Mouse (Mus musculus) midbrain, embryonic 14.5 days (tissue): ENCODE results near the gene Ccdc40. TPM values are rescaled to one million over a fixed set of nuclear protein-coding genes. Genes with fewer than 3 reads are reported as not detected.
A peak's percentile ranks its signal among the peaks of the same experiment; 100 is the strongest.

Source experiments
- ATAC-seq: fragments of 200-750 bp; cut with Nextera tagmentation; 2 replicates; pipeline ENCODE4 v1.8.0; 2017; ENCODE audit warnings: moderate number of reproducible peaks, moderate library complexity; ENCODE audit not compliant: low FRiP score, low TSS enrichment
- DNase-seq: peaks from one replicate; pipeline ENCODE4 v3.0.0-alpha.2; 2015
- H3K27ac ChIP-seq: fragments of 300-500 bp; sonication (generic); replicated peaks from 2 replicates; pipeline ENCODE4 v1.5.1; 2014; ENCODE audit warnings: mild to moderate bottlenecking, low read depth, low read length, moderate library complexity
- H3K27me3 ChIP-seq: fragments of 300-500 bp; sonication (generic); 2 replicates; pipeline ENCODE4 v1.6.1; 2014; ENCODE audit warnings: low read length, control low read depth, mixed read lengths; ENCODE audit not compliant: control insufficient read depth, insufficient read depth
- H3K36me3 ChIP-seq: fragments of 300-500 bp; sonication (generic); 2 replicates; pipeline ENCODE4 v1.6.1; 2014; ENCODE audit warnings: low read length, control low read depth; ENCODE audit not compliant: control insufficient read depth, insufficient read depth
- H3K4me1 ChIP-seq: fragments of 300-500 bp; sonication (generic); 2 replicates; pipeline ENCODE4 v1.6.1; 2014; ENCODE audit warnings: mild to moderate bottlenecking, antibody characterized with exemption, low read length, control low read depth; ENCODE audit not compliant: control insufficient read depth, insufficient read depth
- H3K4me2 ChIP-seq: fragments of 300-500 bp; sonication (generic); 2 replicates; pipeline ENCODE4 v1.6.1; 2014; ENCODE audit warnings: mild to moderate bottlenecking, low read length, moderate library complexity
- H3K4me3 ChIP-seq: fragments of 300-500 bp; sonication (generic); replicated peaks from 2 replicates; pipeline ENCODE4 v1.5.1; 2014; ENCODE audit warnings: low read depth, low read length
- H3K9ac ChIP-seq: fragments of 300-500 bp; sonication (generic); replicated peaks from 2 replicates; pipeline ENCODE4 v1.6.1; 2014; ENCODE audit warnings: mild to moderate bottlenecking, low read length, moderate library complexity
- H3K9me3 ChIP-seq: fragments of 300-500 bp; sonication (generic); 2 replicates; pipeline ENCODE4 v1.6.1; 2016; ENCODE audit warnings: low read length, control low read depth, mixed read lengths; ENCODE audit not compliant: control insufficient read depth
- WGBS: fragments of 180-500 bp; shearing (Covaris S2); extraction: QIAGEN DNeasy Blood & Tissue Kit; methylation state at CpG from one replicate; pipeline ENCODE4 v1.1.7; 2014; 5-methylcytosine and 5-hydroxymethylcytosine counted together
- polyA plus RNA-seq: library from polyadenylated mRNA; unstranded; fragments of >200 nt; fragmentation: Nextera tagmentation; extraction: Ambion mirVana; gene quantifications from 2 replicates; pipeline ENCODE4 v1.2.1, GENCODE M21; 2014

The Ccdc40 gene
- polyA plus RNA-seq, 1 experiment from 2014 or later = 13.3 TPM

GRCm38 (mm10) chr11:119213166-119213885, 15.0 kb upstream of the Ccdc40 start:
- Histone ChIP-seq H3K9ac (no peak overlapping the region), H3K36me3 (peaks cover 27% of the 10 kb centered on the region), H3K4me1 (peaks cover 18% of the 10 kb centered on the region), H3K4me3 (no peak overlapping the region), H3K9me3 (no peaks in the 10 kb centered on the region), H3K4me2 (no peak overlapping the region), H3K27ac (no peak overlapping the region), H3K27me3 (no peaks in the 10 kb centered on the region)
- no peak for DNase-seq
- no peak for ATAC-seq
- 57% methylated on average over 19 of the region's 19 CpGs for WGBS

DNA sequence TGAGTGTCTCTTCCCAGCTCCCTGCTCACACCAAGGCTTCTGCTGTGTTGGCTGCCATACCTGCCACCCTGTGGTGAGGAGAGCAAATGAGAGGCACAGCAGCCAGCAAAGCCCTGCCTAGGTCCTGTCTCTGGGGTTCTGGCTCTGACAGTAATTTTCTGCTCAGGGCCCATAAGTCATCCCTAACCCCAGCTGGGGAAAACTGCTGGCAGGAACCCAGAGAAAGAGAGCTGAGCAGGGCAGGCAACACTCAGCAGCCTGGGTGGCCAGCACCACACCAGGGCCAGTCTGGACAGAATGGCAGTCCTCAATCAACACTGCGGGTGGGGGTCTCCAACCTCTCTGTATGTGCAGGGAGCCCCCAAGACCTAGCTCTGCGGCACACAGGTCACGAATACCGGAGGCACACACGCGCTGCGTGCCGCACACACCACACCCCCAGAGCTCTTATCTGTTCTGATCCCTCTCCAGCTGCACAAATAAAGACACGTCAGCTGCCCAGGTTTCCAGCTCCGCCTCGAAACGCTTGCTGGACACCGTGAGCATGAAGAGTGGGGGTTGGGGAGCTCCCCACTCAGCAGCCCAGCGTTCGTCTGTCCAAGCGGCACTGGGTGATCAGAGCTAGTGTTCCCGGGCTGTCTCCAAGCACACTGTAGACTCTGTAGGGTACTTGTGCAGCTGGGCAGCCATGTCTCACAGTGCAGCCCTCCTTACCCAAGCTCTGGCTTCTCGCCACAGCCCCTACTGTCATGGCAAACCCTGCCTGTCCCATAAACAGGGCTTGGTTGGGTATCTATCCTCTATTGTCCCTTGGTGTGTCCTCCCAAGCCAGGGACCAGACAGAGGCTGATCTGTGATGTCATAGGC, 13.1 kb upstream of the Ccdc40 start:
- 6% methylated on average over 18 of the region's 18 CpGs for WGBS
- H3K27me3 ChIP-seq = no peaks in the 10 kb centered on the region
- H3K4me3 ChIP-seq = peak overlapping the region; percentile 13; the same call in 1 of the 2 replicates
- H3K9ac ChIP-seq = peak overlapping the region; percentile 54
- ATAC-seq = peak; percentile 74
- peak overlapping the region; percentile 47 for H3K4me2 ChIP-seq
- H3K9me3 ChIP-seq = no peaks in the 10 kb centered on the region
- peak overlapping the region; percentile 73 for H3K27ac ChIP-seq
- H3K36me3 ChIP-seq = 0 out of 2 replicates have a peak, but pooled peaks cover 8% of the 10 kb centered on the region
- peaks cover 30% of the 10 kb centered on the region for H3K4me1 ChIP-seq
- DNase-seq = peak; percentile 76

DNA sequence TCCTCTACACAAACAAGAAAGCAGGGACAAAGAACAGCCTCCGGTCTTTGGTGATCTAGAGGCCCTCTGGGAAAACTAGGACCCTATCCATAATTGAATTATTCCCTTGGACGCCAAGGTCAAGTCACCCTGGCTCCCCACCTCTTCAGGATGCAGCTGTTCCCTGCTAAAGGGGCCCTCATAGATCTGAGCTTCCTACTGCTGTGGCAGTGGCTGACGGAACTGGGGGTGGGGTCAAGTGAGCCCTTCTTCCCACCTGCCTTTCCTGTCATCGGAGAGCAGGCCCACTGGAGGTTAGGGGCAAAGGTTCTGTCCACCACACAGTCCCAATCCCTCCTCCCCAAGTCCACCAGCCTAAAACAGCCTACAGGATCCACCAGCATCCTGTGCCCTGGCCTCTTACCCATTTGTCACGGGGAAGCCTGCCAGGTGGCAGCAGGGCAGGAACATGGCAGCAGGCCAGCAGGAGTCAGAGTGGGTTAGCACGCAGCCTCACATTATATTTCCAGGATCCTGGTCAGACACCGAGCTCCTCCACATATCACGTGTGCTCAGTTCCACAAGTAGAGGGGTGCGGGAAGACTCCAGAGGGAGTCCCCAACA, 12.4 kb upstream of the Ccdc40 start:
- peak overlapping the region; percentile 47 for H3K4me2 ChIP-seq
- 46% methylated on average over 9 of the region's 9 CpGs for WGBS
- no peaks in the 10 kb centered on the region for H3K27me3 ChIP-seq
- H3K4me3 ChIP-seq = no peak overlapping the region
- peaks cover 37% of the 10 kb centered on the region for H3K4me1 ChIP-seq
- peak; percentile 55 for DNase-seq
- peak overlapping the region; percentile 54; the same call in 1 of the 2 replicates for H3K9ac ChIP-seq
- no peak; the same call in 1 of the 2 replicates for ATAC-seq
- H3K9me3 ChIP-seq = no peaks in the 10 kb centered on the region
- peak overlapping the region; percentile 73 for H3K27ac ChIP-seq
- 0 out of 2 replicates have a peak, but pooled peaks cover 5% of the 10 kb centered on the region for H3K36me3 ChIP-seq

DNA sequence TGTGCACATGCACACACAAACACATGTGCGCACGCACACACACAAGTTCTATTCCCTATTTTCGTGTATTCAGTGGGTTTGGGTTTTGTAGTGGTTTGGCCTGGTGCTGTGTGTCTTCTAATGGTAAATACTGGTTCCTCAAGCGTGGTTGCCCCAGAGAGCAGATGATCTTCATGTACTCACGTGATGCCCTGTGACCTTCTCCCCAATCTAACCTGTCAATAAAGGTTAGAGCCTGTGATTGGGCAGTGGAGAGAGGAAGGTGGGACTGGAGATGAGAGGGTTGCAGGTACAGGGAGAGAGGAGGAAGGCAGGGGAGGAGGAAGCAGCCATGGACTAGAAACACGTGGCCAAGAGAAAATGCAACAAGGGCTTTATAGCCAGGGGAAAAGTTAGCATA, 10.5 kb upstream of the Ccdc40 start:
- ATAC-seq = no peak
- Histone ChIP-seq H3K4me3 (no peak overlapping the region), H3K36me3 (0 out of 2 replicates have a peak, but pooled peaks cover 5% of the 10 kb centered on the region), H3K4me2 (no peak overlapping the region), H3K9me3 (no peaks in the 10 kb centered on the region), H3K27ac (no peak overlapping the region), H3K9ac (no peak overlapping the region), H3K27me3 (no peaks in the 10 kb centered on the region), H3K4me1 (peaks cover 45% of the 10 kb centered on the region)
- DNase-seq = no peak
- WGBS = 94% methylated on average over 6 of the region's 6 CpGs

DNA sequence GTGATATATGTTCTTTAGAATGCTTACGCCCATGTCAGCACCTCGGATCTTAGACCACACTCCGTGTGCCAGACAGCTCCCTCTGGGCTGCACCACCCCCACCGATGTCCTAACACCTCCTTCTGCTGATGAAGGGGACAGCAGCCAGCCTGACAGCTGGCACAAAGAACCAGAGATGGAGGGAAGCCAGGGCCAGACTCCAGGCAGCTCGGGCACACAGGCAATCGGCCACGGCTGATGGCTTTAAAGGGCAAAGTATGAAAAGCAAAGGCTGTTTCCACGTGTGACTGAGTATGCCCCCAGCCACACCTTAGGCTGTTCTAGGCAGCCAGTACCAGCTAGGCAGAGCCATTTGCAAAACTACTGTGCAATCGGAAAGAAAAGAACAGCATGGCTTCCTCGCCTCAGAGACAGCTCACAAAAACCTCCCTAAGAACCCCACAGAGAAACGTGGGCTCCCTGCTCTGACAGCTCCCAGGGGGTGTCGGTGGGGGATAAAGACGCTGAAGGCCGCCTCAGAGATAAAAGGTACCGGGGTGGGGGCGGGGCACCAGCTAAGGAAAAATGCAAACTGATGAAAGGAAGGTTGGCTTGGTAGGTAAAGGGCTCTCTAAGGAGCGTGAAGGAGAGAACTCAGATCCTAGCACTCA, 8.4 kb upstream of the Ccdc40 start:
- Histone ChIP-seq H3K4me2 (peak overlapping the region; percentile 38), H3K27me3 (no peaks in the 10 kb centered on the region), H3K36me3 (0 out of 2 replicates have a peak, but pooled peaks cover 5% of the 10 kb centered on the region), H3K27ac (peak overlapping the region; percentile 77), H3K4me3 (no peak overlapping the region), H3K4me1 (peaks cover 44% of the 10 kb centered on the region), H3K9me3 (no peaks in the 10 kb centered on the region), H3K9ac (peak overlapping the region; percentile 26; the same call in 1 of the 2 replicates)
- ATAC-seq = peak; percentile 44; the same call in 1 of the 2 replicates
- 5% methylated on average over 17 of the region's 17 CpGs for WGBS
- DNase-seq = peak; percentile 62

DNA sequence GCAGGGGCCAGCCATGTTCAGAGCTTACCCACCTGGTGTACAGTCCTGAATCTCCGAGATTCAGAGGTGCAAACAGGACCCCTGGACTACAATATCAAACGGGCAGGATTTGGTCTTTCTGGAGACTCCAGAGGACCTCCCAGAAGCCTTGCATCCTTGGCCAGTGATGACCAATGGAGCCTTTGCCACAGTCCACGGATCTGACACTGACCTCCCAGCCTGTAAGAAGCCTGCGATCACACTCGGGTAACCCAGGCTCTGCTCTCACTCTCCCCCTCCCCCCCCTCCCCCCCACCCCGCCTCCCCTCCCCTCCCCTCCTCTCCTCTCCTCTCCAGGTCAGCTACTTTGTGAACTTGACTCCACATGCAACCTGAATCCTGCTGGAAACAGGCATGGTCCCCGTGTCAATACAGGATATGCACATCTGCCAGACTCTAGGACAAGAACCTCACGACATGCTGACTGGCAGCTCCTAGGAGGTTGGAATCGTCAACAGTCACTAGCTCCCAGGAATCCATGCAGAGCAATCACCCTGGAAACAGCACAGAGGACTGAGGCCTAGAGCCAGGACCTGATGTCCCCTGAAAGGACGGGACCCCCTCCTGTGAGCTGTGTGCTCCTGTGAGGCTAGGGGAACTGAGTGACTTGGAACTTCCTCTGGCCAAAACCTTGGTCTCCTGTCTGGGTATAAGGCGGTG, 6.4 kb upstream of the Ccdc40 start:
- no peak overlapping the region for H3K4me2 ChIP-seq
- H3K9me3 ChIP-seq = no peaks in the 10 kb centered on the region
- no peak overlapping the region for H3K27ac ChIP-seq
- peak; percentile 32 for DNase-seq
- H3K27me3 ChIP-seq = no peaks in the 10 kb centered on the region
- peaks cover 45% of the 10 kb centered on the region for H3K4me1 ChIP-seq
- 32% methylated on average over 10 of the region's 11 CpGs for WGBS
- no peak overlapping the region for H3K9ac ChIP-seq
- H3K36me3 ChIP-seq = 0 out of 2 replicates have a peak, but pooled peaks cover 5% of the 10 kb centered on the region
- H3K4me3 ChIP-seq = no peak overlapping the region
- no peak for ATAC-seq

GRCm38 (mm10) chr11:119223124-119223890, 5.1 kb upstream of the Ccdc40 start:
- H3K9ac ChIP-seq = no peak overlapping the region
- no peaks in the 10 kb centered on the region for H3K27me3 ChIP-seq
- no peak overlapping the region for H3K4me2 ChIP-seq
- H3K9me3 ChIP-seq = no peaks in the 10 kb centered on the region
- 81% methylated on average over 20 of the region's 20 CpGs for WGBS
- 0 out of 2 replicates have a peak overlapping the region, but pooled peaks have one; percentile 45 for H3K27ac ChIP-seq
- peaks cover 52% of the 10 kb centered on the region for H3K4me1 ChIP-seq
- H3K4me3 ChIP-seq = no peak overlapping the region
- H3K36me3 ChIP-seq = no peaks in the 10 kb centered on the region
- DNase-seq = no peak
- ATAC-seq = no peak
